ENCODE assay signal across 13 mouse cellular contexts in the genomic region with DNA sequence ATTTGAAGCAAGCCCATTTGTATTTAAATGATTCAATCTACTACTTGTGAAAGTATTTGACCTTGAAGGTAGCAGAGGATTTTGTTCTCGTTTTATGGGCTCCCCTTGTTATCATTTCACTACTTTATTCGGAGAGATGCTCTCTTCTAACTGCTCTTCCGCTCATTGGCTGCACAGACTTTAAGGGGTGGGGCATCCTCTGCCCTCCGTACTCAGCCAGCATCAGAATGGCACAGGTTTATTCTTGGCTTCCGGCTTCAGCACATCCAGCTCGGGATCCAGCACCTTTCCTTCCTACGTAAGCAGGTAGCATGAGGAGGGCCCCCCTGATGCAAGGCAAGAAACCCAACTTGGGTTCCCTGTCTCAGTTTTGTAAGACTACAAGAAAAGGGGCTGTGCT.
"Had no signal": no experiment of that assay in that cellular context is flagged by ENCODE, and none has a peak within 500 bp of the region (broad histone marks: within the 10 kb centered on the region; RNA-seq: fewer than 3 reads in every experiment).

No protein-coding gene starts in this region.

- ATAC-seq: hindbrain, postnatal 0 days; liver, postnatal 0 days had no signal

- H3K27ac ChIP-seq: hindbrain, postnatal 0 days; layer of hippocampus, adult 2 months; limb, embryonic 15.5 days; liver, embryonic 13.5 days; lung, embryonic 15.5 days; midbrain, embryonic 12.5 days; stomach, embryonic 15.5 days had no signal

- H3K36me3 ChIP-seq: limb, embryonic 15.5 days; liver, embryonic 13.5 days; lung, embryonic 15.5 days had no signal

- H3K27me3 ChIP-seq: limb, embryonic 15.5 days; liver, embryonic 13.5 days; lung, embryonic 15.5 days; midbrain, embryonic 12.5 days; stomach, embryonic 15.5 days had no signal

- DNase-seq: liver, embryonic 13.5 days; liver, postnatal 0 days; retina, postnatal 1 day; right cerebral cortex, postnatal 4 days; thymus, adult 2 months; thymus, postnatal 25 days had no signal

- H3K4me3 ChIP-seq: layer of hippocampus, adult 2 months; left cerebral cortex, adult 2 months; limb, embryonic 15.5 days; liver, embryonic 13.5 days; lung, embryonic 15.5 days; midbrain, embryonic 12.5 days; stomach, embryonic 15.5 days had no signal

- H3K4me1 ChIP-seq: limb, embryonic 15.5 days; liver, embryonic 13.5 days; lung, embryonic 15.5 days; midbrain, embryonic 12.5 days; stomach, embryonic 15.5 days had no signal

- H3K9me3 ChIP-seq: limb, embryonic 15.5 days; liver, embryonic 13.5 days; lung, embryonic 15.5 days; midbrain, embryonic 12.5 days; stomach, embryonic 15.5 days had no signal

- H3K4me2 ChIP-seq: limb, embryonic 15.5 days; liver, embryonic 13.5 days; lung, embryonic 15.5 days; midbrain, embryonic 12.5 days; stomach, embryonic 15.5 days had no signal

- H3K9ac ChIP-seq: limb, embryonic 15.5 days; liver, embryonic 13.5 days; liver, postnatal 0 days; lung, embryonic 15.5 days; midbrain, embryonic 12.5 days; stomach, embryonic 15.5 days had no signal
